Mouse (Mus musculus) hindbrain, embryonic 14.5 days (tissue): ENCODE data around the gene Slc37a3. TPM values are rescaled to one million over a fixed set of nuclear protein-coding genes. Genes with fewer than 3 reads are reported as not detected.
A peak's percentile ranks its signal among the peaks of the same experiment; 100 is the strongest.

Experiments used
- ATAC-seq: fragments of 200-750 bp; cut with Nextera tagmentation; 2 replicates; pipeline ENCODE4 v1.8.0; 2017; ENCODE audit warnings: moderate number of reproducible peaks, mild to moderate bottlenecking, moderate TSS enrichment, moderate library complexity; ENCODE audit not compliant: low FRiP score
- DNase-seq: peaks from one replicate; pipeline ENCODE4 v3.0.0-alpha.2; 2015; ENCODE audit warnings: low spot score
- H3K27ac ChIP-seq: fragments of 300-500 bp; sonication (generic); 2 replicates; pipeline ENCODE4 v1.5.1; 2014; ENCODE audit warnings: mild to moderate bottlenecking, moderate library complexity
- H3K27me3 ChIP-seq: fragments of 300-500 bp; sonication (generic); 2 replicates; pipeline ENCODE4 v1.6.1; 2014; ENCODE audit warnings: mild to moderate bottlenecking, low read length, mixed read lengths; ENCODE audit not compliant: control insufficient read depth, insufficient read depth
- H3K36me3 ChIP-seq: fragments of 300-500 bp; sonication (generic); replicated peaks from 2 replicates; pipeline ENCODE4 v1.6.1; 2014; ENCODE audit not compliant: control insufficient read depth, insufficient read depth
- H3K4me1 ChIP-seq: fragments of 300-500 bp; sonication (generic); replicated peaks from 2 replicates; pipeline ENCODE4 v1.6.1; 2014; ENCODE audit warnings: antibody characterized with exemption, low read length, mixed read lengths; ENCODE audit not compliant: control insufficient read depth, insufficient read depth
- H3K4me2 ChIP-seq: fragments of 300-500 bp; sonication (generic); replicated peaks from 2 replicates; pipeline ENCODE4 v1.6.1; 2014; ENCODE audit warnings: mild to moderate bottlenecking, moderate library complexity
- H3K4me3 ChIP-seq: fragments of 300-500 bp; sonication (generic); replicated peaks from 2 replicates; pipeline ENCODE4 v1.5.1; 2014; ENCODE audit warnings: mild to moderate bottlenecking, low read length
- H3K9ac ChIP-seq: fragments of 300-500 bp; sonication (generic); 2 replicates; pipeline ENCODE4 v1.6.1; 2014
- H3K9me3 ChIP-seq: fragments of 300-500 bp; sonication (generic); 2 replicates; pipeline ENCODE4 v1.6.1; 2016; ENCODE audit warnings: low read length; ENCODE audit not compliant: control insufficient read depth
- WGBS: fragments of 180-500 bp; shearing (Covaris S2); extraction: QIAGEN DNeasy Blood & Tissue Kit; methylation state at CpG from one replicate; pipeline ENCODE4 v1.1.7; 2014; 5-methylcytosine and 5-hydroxymethylcytosine counted together
- polyA plus RNA-seq: library from polyadenylated mRNA; unstranded; fragments of >200 nt; fragmentation: Nextera tagmentation; extraction: Ambion mirVana; gene quantifications from 2 replicates; pipeline ENCODE4 v1.2.1, GENCODE M21; 2014

The Slc37a3 gene
- polyA plus RNA-seq, 1 experiment from 2014 or later, result 62.4 TPM

GRCm38 (mm10) chr6:39316089-39316488 is 61.4 kb downstream of the Slc37a3 start:
- Histone ChIP-seq H3K4me1 (no peaks in the 10 kb centered on the region), H3K4me3 (no peak overlapping the region), H3K27ac (no peak overlapping the region), H3K27me3 (no peaks in the 10 kb centered on the region), H3K9ac (no peak overlapping the region), H3K36me3 (no peaks in the 10 kb centered on the region), H3K9me3 (no peaks in the 10 kb centered on the region), H3K4me2 (no peak overlapping the region)
- WGBS, result 94% methylated on average over 6 of the region's 6 CpGs
- no peak for ATAC-seq
- DNase-seq, result no peak

GRCm38 (mm10) chr6:39314461-39314860 is 63.0 kb downstream of the Slc37a3 start:
- no peak overlapping the region for H3K27ac ChIP-seq
- H3K4me2 ChIP-seq, result no peak overlapping the region
- H3K9ac ChIP-seq, result no peak overlapping the region
- no peak overlapping the region for H3K4me3 ChIP-seq
- no peaks in the 10 kb centered on the region for H3K27me3 ChIP-seq
- H3K4me1 ChIP-seq, result no peaks in the 10 kb centered on the region
- H3K9me3 ChIP-seq, result no peaks in the 10 kb centered on the region
- WGBS, result 94% methylated on average over 12 of the region's 12 CpGs
- ATAC-seq (no peak), DNase-seq (no peak)
- H3K36me3 ChIP-seq, result no peaks in the 10 kb centered on the region

GRCm38 (mm10) chr6:39311786-39312185 is 65.7 kb downstream of the Slc37a3 start:
- ATAC-seq, result no peak
- no peak overlapping the region for H3K4me3 ChIP-seq

GRCm38 (mm10) chr6:39304371-39304874 is 73.1 kb downstream of the Slc37a3 start:
- Histone ChIP-seq H3K4me3 (no peak overlapping the region), H3K27ac (peak overlapping the region; percentile 0; the same call in 1 of the 2 replicates), H3K4me2 (no peak overlapping the region), H3K9me3 (no peaks in the 10 kb centered on the region), H3K9ac (no peak overlapping the region), H3K4me1 (no peaks in the 10 kb centered on the region; the same call in 1 of the 2 replicates), H3K36me3 (no peaks in the 10 kb centered on the region), H3K27me3 (no peaks in the 10 kb centered on the region)
- 12% methylated on average over 6 of the region's 6 CpGs for WGBS
- ATAC-seq, result no peak
- no peak for DNase-seq

More at GRCm38 (mm10) chr6:39311786-39312185, 65.7 kb downstream of the Slc37a3 start:
- H3K9me3 ChIP-seq, result no peaks in the 10 kb centered on the region
- WGBS, result 91% methylated on average over 3 of the region's 3 CpGs
- no peaks in the 10 kb centered on the region for H3K27me3 ChIP-seq
- H3K9ac ChIP-seq, result no peak overlapping the region
- DNase-seq, result no peak
- no peaks in the 10 kb centered on the region for H3K4me1 ChIP-seq
- H3K4me2 ChIP-seq, result no peak overlapping the region
- H3K36me3 ChIP-seq, result no peaks in the 10 kb centered on the region
- no peak overlapping the region for H3K27ac ChIP-seq

- H3K4me2 ChIP-seq, result no peak overlapping the region
- no peak overlapping the region for H3K27ac ChIP-seq
- no peaks in the 10 kb centered on the region; the same call in 1 of the 2 replicates for H3K4me1 ChIP-seq
- WGBS, result 87% methylated on average over 3 of the region's 3 CpGs
- H3K27me3 ChIP-seq, result no peaks in the 10 kb centered on the region
- no peaks in the 10 kb centered on the region for H3K9me3 ChIP-seq
- DNase-seq (no peak), ATAC-seq (no peak)
- no peak overlapping the region for H3K4me3 ChIP-seq
- no peak overlapping the region for H3K9ac ChIP-seq
- no peaks in the 10 kb centered on the region for H3K36me3 ChIP-seq
These were observed 76.0 kb downstream of the Slc37a3 start for GRCm38 (mm10) chr6:39301484-39301883.

- Histone ChIP-seq H3K9me3 (no peaks in the 10 kb centered on the region), H3K4me3 (no peak overlapping the region), H3K4me2 (no peak overlapping the region), H3K36me3 (no peaks in the 10 kb centered on the region), H3K27me3 (no peaks in the 10 kb centered on the region), H3K4me1 (no peaks in the 10 kb centered on the region), H3K9ac (no peak overlapping the region), H3K27ac (no peak overlapping the region)
- DNase-seq (no peak), ATAC-seq (no peak)
- 95% methylated on average over 6 of the region's 6 CpGs for WGBS
These were observed 80.4 kb downstream of the Slc37a3 start for GRCm38 (mm10) chr6:39297079-39297478.

- ATAC-seq (no peak), DNase-seq (no peak)
- no peaks in the 10 kb centered on the region for H3K27me3 ChIP-seq
- no peak overlapping the region for H3K27ac ChIP-seq
- H3K4me2 ChIP-seq, result no peak overlapping the region
- H3K36me3 ChIP-seq, result no peaks in the 10 kb centered on the region
- 81% methylated on average over 4 of the region's 4 CpGs for WGBS
- H3K4me1 ChIP-seq, result no peaks in the 10 kb centered on the region
- no peak overlapping the region for H3K9ac ChIP-seq
- no peaks in the 10 kb centered on the region for H3K9me3 ChIP-seq
- no peak overlapping the region for H3K4me3 ChIP-seq
These were observed 81.0 kb downstream of the Slc37a3 start for GRCm38 (mm10) chr6:39296474-39296873.

- Histone ChIP-seq H3K36me3 (no peaks in the 10 kb centered on the region), H3K4me2 (no peak overlapping the region), H3K27me3 (no peaks in the 10 kb centered on the region), H3K27ac (no peak overlapping the region), H3K4me3 (no peak overlapping the region), H3K9me3 (no peaks in the 10 kb centered on the region), H3K4me1 (no peaks in the 10 kb centered on the region), H3K9ac (no peak overlapping the region)
- 32% methylated on average over 14 of the region's 14 CpGs for WGBS
- DNase-seq, result no peak
- ATAC-seq, result no peak
These were observed 81.6 kb downstream of the Slc37a3 start for GRCm38 (mm10) chr6:39295727-39296411.

- no peak overlapping the region for H3K27ac ChIP-seq
- no peaks in the 10 kb centered on the region for H3K4me1 ChIP-seq
- H3K9ac ChIP-seq, result no peak overlapping the region
- no peaks in the 10 kb centered on the region for H3K27me3 ChIP-seq
- WGBS, result 84% methylated on average over 7 of the region's 7 CpGs
- DNase-seq (no peak), ATAC-seq (no peak)
- no peaks in the 10 kb centered on the region for H3K36me3 ChIP-seq
- H3K9me3 ChIP-seq, result no peaks in the 10 kb centered on the region
- no peak overlapping the region for H3K4me2 ChIP-seq
- no peak overlapping the region for H3K4me3 ChIP-seq
These were observed 87.8 kb downstream of the Slc37a3 start for GRCm38 (mm10) chr6:39289721-39290120.
